In the genomic region with DNA sequence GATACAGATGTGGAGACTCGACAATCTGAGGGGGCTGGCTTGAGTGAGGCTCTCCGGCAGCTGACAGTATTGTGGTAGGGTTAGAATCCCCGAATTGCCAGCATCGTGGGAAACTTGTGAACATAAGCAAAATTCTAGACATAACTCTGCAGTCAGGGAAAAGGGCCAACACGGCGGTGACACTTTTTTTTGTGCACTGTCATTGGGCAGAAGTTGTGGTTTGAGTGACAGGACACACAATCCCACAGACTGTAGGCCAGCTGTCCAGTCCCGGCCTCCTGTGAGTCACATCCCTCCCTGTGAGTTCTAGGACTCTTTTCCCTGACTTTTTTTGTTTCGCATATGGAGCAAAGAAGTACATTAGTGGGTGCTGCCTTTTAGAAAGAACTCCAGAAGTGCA, we compare ENCODE assay signal across 8 mouse cellular contexts. TPM values are rescaled to one million over a fixed set of nuclear protein-coding genes. Genes with fewer than 3 reads are reported as not detected.
DNase-seq lines count a peak whose midpoint lies in the region; ATAC-seq lines count a peak whose summit lies in the region.

No protein-coding gene starts in this region.

- DNase-seq in forebrain, embryonic 10.5 days (ENCODE audit: extremely low spot score, low spot score): no peak
- peak; percentile 56 for DNase-seq in right cerebral cortex, adult 18-20 months
- DNase-seq in right cerebral cortex, postnatal 25 days: no peak
- no peak for DNase-seq in B cell, adult 2 months

- H3K27ac ChIP-seq in forebrain, embryonic 12.5 days: no peak overlapping the region
- H3K27ac ChIP-seq in forebrain, embryonic 10.5 days: no peak overlapping the region
- H3K27ac ChIP-seq in limb, embryonic 15.5 days: no peak overlapping the region

- H3K36me3 ChIP-seq in forebrain, embryonic 12.5 days (replicated peaks): peaks cover 11% of the 10 kb centered on the region; the same call in 1 of the 2 replicates
- H3K36me3 ChIP-seq in forebrain, embryonic 10.5 days (replicated peaks): 0 out of 2 replicates have a peak, but pooled peaks cover 3% of the 10 kb centered on the region
- H3K36me3 ChIP-seq in limb, embryonic 15.5 days: peaks cover 12% of the 10 kb centered on the region

- H3K27me3 ChIP-seq in forebrain, embryonic 12.5 days: no peaks in the 10 kb centered on the region
- H3K27me3 ChIP-seq in forebrain, embryonic 10.5 days (ENCODE audit: poor library complexity, severe bottlenecking): peaks cover 20% of the 10 kb centered on the region
- H3K27me3 ChIP-seq in limb, embryonic 15.5 days: no peaks in the 10 kb centered on the region

- 88% methylated on average over 8 of the region's 8 CpGs for WGBS in forebrain, embryonic 12.5 days
- WGBS in forebrain, embryonic 10.5 days: 90% methylated on average over 8 of the region's 8 CpGs
- WGBS in limb, embryonic 15.5 days: 79% methylated on average over 8 of the region's 8 CpGs

- H3K9ac ChIP-seq in forebrain, embryonic 12.5 days: no peak overlapping the region
- no peak overlapping the region for H3K9ac ChIP-seq in limb, embryonic 15.5 days

- H3K4me2 ChIP-seq in forebrain, embryonic 12.5 days: peak overlapping the region; percentile 87
- peak overlapping the region; percentile 80; the same call in 1 of the 2 replicates for H3K4me2 ChIP-seq in limb, embryonic 15.5 days

- ATAC-seq in forebrain, embryonic 12.5 days (ENCODE audit: low FRiP score): no peak
- no peak for ATAC-seq in limb, embryonic 15.5 days (ENCODE audit: insufficient number of reproducible peaks, low FRiP score, low TSS enrichment, low read depth)
- ATAC-seq in erythroid progenitor cell, adult 5-6 weeks (replicated peaks; ENCODE audit: low FRiP score, poor library complexity, severe bottlenecking): no peak
- no peak for ATAC-seq in granulocyte monocyte progenitor cell, adult 5-6 weeks (replicated peaks; ENCODE audit: poor library complexity, severe bottlenecking)

- no peaks in the 10 kb centered on the region for H3K9me3 ChIP-seq in forebrain, embryonic 12.5 days
- no peaks in the 10 kb centered on the region for H3K9me3 ChIP-seq in forebrain, embryonic 10.5 days
- no peaks in the 10 kb centered on the region for H3K9me3 ChIP-seq in limb, embryonic 15.5 days

- peak overlapping the region; percentile 62; the same call in 1 of the 2 replicates for H3K4me3 ChIP-seq in forebrain, embryonic 12.5 days (replicated peaks)
- no peak overlapping the region for H3K4me3 ChIP-seq in forebrain, embryonic 10.5 days
- peak overlapping the region; percentile 58 for H3K4me3 ChIP-seq in limb, embryonic 15.5 days

- H3K4me1 ChIP-seq in forebrain, embryonic 12.5 days: peaks cover 15% of the 10 kb centered on the region
- peaks cover 20% of the 10 kb centered on the region for H3K4me1 ChIP-seq in forebrain, embryonic 10.5 days
- peaks cover 31% of the 10 kb centered on the region for H3K4me1 ChIP-seq in limb, embryonic 15.5 days

RNA-seq across cellular contexts. Expression of a gene that starts 1.3 kb away (rescaled TPM):
- polyA plus RNA-seq in forebrain, embryonic 12.5 days (2016; fragmentation: Nextera tagmentation; extraction: Ambion mirVana): 7.5 and 7.7 TPM in 2 replicates
- polyA plus RNA-seq in forebrain, embryonic 10.5 days (2016; fragmentation: Nextera tagmentation; extraction: Ambion mirVana): 3.6 and 3.9 TPM in 2 replicates
- 6.4 and 6.9 TPM in 2 replicates for polyA plus RNA-seq in limb, embryonic 15.5 days (2015; fragmentation: Nextera tagmentation; extraction: Ambion mirVana)
- total RNA-seq in erythroid progenitor cell, adult 5-6 weeks (2015; ENCODE audit: low replicate concordance): 11.2 and 15.1 TPM in 2 replicates
- 17.1 and 19.2 TPM in 2 replicates for total RNA-seq in erythroid progenitor cell, adult 5-6 weeks (2017; ENCODE audit: low replicate concordance)
- 3.2 and 4.4 TPM in 2 replicates for total RNA-seq in granulocyte monocyte progenitor cell, adult 5-6 weeks (2014; fragmentation: Nextera tagmentation)
- 3.6 and 4.1 TPM in 2 replicates for total RNA-seq in granulocyte monocyte progenitor cell, adult 5-6 weeks (2017)

RNA-seq across cellular contexts. Expression of a gene that starts 25.6 kb away (rescaled TPM):
- 30.7 and 31.5 TPM in 2 replicates for polyA plus RNA-seq in forebrain, embryonic 12.5 days (2016; fragmentation: Nextera tagmentation; extraction: Ambion mirVana)
- 23.3 and 25.4 TPM in 2 replicates for polyA plus RNA-seq in forebrain, embryonic 10.5 days (2016; fragmentation: Nextera tagmentation; extraction: Ambion mirVana)
- 30.6 and 31.8 TPM in 2 replicates for polyA plus RNA-seq in limb, embryonic 15.5 days (2015; fragmentation: Nextera tagmentation; extraction: Ambion mirVana)
- 47.4 and 56.6 TPM in 2 replicates for total RNA-seq in erythroid progenitor cell, adult 5-6 weeks (2015; ENCODE audit: low replicate concordance)
- total RNA-seq in erythroid progenitor cell, adult 5-6 weeks (2017; ENCODE audit: low replicate concordance): 91.1 and 102 TPM in 2 replicates
- 12.8 and 18.8 TPM in 2 replicates for total RNA-seq in granulocyte monocyte progenitor cell, adult 5-6 weeks (2014; fragmentation: Nextera tagmentation)
- 11.3 and 24.0 TPM in 2 replicates for total RNA-seq in granulocyte monocyte progenitor cell, adult 5-6 weeks (2017)
